Mouse (Mus musculus): ENCODE data around the gene Camta1. TPM values are rescaled to one million over a fixed set of nuclear protein-coding genes. Genes with fewer than 3 reads are reported as not detected.

Camta1 gene
- total RNA-seq, 4 experiments from 2014 or later: 236 to 299 (median 267) TPM

DNA sequence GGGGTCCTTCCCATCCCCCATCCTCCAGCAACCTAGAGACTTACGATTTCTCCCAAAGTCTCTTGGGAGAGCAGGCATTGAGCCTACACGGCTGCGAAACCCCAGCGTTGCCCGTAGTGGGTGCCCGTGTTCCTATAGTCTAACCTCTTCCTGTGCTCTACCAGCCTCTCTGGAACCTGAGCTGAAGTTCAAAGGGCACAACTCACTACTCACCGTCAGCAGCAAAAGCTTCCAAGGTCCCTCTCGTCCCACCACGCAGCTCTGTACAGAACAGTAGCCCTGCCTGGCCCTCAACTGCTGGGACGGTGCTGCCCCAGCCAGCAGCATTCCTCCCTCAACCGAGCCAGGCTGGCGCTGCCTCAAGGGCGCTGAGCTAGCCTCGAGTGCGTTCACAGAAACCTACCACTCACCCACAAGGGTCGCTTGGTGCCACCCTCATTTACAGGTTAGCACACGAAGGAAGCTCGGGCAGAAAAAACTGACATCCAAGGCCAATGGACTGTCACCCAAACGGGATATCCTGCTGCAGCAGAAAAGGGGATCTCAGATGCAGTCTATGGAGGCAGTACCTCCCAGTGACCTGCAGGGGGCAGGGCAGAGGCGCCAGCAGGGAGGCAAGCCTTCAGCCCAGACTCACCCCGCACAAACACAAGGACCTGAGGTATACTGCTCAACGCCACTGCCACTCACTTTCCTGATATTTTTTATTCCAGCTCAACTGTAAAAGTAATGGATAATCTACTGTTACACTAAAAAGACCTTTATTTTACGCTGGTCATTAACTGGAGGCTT lies 526.5 kb downstream of the Camta1 start:
- peak in 1 of 2 experiments; percentile 44 for DNase-seq (ENCODE audit: low spot score in 2 of 2)

DNA sequence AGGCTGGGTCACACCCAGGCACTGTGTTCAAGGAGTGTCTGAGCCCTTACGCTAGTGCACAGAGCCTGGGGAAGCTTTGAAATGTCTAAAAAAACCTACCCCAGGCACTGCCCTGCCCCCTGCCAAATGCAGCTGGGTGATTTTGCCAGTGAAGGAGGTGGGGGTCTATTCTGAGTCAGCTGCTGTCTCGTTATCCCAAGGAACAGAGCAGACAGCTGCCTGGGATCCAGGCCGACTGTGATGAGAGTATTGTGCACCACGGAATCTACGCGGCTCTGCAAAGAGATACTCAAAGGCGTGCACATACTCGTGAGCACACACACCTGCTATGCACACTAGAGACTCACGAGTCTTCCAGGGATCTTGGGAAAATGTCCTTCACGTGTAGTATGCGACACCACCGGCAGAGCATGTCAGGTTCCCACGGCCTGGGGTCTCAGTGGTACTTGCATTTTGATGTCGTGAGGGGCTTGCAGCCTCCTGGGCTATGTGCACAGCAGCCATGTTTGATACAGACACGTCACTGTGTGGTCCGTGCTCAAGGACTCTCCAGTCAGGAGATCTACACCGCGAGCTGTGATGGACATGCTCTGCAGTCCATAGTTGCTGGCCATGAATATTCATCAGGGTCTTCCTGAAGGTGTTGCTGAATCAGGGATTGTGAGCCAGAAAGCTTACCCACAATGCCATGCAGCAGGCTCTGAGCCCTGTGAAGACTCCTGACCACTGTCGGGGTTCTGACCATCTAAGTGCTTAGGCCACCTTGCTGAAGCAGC lies 529.4 kb downstream of the Camta1 start:
- DNase-seq (ENCODE audit: low spot score in 2 of 2): no peak

DNA sequence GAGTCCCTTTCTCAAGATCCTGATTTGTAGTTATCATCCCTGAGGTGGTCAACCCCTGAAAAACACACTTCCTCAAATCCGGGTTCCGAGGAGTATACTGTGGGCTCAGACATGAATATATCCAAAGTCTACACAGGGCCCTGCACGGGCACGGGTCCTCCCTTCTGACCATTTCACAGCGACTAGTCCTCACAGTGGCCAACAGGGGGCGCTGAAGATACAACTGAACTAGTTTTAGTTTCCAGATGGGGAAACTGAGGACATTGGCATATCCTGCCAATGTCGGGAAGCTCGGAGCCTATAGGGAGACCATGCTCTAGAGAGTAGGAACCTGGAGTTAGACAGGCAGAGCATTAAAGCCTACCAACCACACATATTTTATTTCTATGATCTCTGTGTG lies 530.7 kb downstream of the Camta1 start:
- DNase-seq (ENCODE audit: low spot score in 2 of 2): no peak

DNA sequence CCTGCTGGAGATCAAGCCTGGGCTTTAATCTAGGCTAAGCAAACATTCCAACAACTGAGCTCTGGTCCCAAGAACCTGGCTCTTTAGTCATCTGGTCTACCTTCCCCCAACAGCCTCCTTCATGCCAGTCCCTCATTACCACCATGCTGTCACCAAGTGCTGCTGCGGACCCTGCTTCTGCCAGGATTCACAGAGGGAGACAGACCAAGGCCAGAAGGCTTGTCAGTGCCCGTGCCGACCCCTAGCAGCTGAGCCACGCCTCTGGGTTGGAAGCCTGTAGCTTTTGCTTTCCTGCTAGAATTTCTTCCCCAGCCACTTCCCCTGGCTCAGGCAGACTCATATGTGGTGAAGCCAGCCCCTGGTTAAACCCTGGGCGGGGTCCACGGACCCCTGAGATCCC lies 533.6 kb downstream of the Camta1 start:
- DNase-seq (ENCODE audit: low spot score in 2 of 2): no peak

DNA sequence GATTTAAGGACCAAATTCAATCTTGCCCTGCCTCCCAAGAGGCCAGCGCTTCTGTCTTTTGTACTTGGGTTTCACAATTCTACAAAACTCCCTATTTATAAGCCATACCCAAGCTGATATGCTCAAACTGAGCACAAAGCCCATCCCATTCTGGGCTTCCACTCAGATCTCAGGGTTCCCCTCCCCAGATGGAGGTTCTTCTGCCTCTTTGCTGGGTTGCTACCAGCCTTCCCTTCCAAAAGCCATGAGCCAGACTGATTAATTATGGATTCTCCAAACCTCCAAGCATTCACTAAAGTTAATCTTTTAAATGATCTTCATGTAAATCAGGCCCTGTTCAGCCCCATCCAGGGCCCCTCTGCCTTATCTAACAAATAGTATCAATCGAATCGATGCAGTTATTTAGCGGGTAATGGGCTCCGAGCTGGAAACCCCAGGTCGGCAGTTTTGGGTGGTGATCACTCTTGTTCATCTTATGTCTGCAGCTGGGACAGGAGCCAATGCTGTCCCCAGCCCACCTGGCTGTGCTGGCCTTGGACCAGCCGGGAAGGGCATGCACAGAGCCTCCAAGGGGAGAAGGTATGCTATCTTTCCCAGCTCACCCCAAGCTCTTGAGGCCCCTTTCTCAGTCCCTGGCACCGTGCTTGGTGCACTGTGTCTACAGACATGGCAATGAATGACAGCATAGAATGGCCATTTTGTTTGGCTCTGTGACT lies 534.5 kb downstream of the Camta1 start:
- DNase-seq (ENCODE audit: low spot score in 2 of 2): no peak

DNA sequence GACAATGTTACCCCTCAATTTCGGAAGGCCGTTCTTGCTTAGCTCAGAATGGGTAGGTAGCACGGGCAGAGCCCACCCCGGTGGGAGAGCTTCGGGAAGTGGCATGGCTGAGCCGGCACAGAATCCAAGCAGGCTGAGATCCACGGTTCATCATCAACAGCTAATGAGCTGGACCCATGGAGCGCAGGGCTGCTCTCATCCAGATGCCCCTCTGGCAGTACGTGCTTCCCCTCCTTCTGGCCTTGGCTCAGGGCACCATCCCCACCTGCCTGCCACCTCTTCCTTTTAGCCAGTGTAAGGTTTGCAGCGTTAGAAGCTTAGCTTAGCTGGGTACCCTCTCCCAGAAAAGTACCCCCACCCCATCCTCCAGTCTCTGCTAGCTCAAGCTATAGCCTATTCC lies 545.2 kb downstream of the Camta1 start:
- DNase-seq (ENCODE audit: low spot score in 2 of 2): no peak

DNA sequence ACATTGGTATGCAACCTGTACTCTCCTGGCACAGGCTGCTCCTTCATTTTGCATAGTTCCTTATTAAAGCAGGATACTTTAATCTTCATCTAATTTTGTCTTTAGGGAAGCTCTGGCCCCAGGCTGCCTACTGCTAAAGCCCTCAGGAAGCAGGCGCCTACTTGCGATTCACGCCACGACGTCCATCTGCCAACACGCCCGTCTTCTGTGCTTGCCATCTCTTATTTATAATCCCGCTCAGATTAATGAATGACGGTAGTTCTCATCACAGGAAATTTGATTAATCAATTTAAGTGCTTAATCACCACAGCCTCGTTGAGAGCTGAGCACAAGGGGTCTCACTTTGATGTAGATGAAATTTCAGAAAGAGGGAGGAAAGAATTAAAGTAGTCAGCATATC lies 546.0 kb downstream of the Camta1 start:
- DNase-seq (ENCODE audit: low spot score in 2 of 2): no peak

DNA sequence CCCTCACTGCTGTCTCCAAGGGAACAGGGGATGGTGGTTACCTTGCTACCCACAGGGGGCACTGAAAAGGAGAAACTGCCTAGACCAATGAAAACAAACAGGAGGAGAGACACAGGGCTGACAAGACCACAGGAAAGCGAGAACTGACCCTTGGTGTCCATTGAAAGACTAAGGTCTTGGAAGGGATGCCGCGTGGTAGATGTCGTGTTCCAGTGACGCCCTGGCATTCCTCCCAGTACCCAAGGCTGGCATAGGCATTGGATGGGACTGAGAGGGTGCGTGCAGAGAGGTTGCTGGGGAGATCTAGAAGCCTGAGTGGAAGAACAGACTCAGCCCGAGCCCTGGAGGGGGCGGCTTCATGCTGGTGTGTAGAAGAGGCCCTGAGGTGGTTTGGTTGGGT lies 550.9 kb downstream of the Camta1 start:
- DNase-seq (ENCODE audit: low spot score in 2 of 2): no peak

DNA sequence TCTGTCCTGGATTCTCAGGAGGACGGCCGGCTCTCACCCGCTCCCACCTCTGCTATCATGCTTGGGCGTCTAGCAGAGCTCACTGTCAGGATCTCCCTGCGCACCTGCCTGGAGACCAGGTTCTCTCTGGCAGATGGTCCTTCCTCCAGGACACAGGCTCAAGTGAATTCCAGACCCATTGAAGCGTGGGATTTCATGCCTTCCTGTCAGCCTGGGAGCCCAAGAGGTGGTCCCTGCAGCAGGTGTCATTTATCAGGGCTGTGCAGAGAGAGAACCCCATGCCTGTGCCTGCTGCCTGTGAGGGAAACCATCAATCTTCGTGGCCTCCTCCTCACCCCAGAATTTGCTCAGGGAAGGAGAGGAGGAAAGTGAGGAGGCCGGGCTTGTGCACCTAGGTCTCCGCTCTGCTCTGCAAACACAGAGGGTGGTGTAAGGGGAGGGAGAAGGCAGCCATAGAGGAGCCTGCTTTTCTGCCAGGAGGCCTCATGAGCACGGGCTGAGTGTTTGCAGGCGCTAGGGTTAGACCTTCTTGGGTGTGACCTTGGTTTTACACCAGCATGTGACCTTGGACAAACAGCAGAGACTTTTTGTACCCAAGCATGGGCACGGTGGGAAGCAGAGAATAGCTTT lies 551.5 kb downstream of the Camta1 start:
- no peak for DNase-seq (ENCODE audit: low spot score in 2 of 2)

DNA sequence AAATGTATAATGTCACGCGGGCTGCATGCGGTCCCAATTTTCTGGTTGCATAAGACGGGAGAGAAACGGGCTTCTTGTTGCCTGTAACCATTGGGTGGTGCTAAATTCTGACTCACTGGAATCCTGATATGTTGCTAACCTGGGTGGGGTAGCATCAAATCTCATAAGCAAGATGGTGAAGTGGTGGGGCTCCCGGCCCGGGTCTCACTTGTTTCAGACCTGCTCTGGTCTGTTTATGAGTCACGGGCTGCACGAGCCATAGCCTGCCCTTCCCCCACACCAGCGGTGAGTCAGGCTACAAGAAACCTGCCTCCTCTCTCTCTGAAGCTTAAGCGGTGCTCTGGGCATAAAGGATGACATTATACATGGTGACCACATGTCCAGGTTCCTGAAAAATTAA lies 554.8 kb downstream of the Camta1 start:
- DNase-seq (ENCODE audit: low spot score in 2 of 2): peak in 1 of 2 experiments; percentile 8

DNA sequence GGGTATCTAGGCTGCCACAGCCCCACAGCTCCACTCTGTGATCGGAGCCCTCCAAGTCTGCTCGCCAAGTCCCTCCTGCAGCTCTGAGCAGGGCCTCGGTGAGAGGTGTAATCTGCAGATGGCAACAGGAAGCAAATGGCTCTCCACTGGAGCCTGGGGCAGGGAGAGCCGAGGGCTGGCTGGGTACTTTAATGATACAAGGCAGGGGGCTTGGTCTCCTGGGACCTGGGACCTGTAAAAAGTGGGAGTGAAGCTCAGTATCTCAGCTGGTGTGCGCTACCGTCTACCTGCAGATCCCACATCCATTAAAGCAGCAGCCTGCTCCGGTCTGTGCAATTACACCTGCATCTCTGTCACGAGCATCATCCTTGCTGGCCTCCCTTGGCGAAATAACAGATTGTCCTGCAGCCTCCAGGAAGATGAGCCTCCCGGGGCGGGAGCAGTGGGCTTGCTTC lies 555.3 kb downstream of the Camta1 start:
- DNase-seq (ENCODE audit: low spot score in 2 of 2): no peak

DNA sequence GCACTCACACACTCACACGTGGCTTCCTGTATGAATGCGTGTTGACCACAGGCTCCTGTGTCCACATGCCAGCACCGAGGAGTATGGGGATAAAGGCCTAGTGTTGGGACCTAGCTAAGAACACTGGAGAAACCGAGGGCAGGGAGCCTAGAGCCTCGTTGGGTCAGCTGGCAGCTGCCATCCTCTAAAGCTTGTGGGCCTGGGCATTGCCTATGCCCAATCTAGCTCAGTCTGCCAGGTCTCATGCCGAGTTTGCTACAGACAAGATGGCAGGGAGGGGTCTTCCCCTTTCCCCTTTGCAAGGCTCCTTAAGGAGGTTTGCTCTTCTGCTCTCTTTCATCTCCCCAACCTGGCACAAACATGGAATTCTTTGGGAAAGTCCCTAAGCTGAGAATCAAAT lies 555.9 kb downstream of the Camta1 start:
- DNase-seq (ENCODE audit: low spot score in 2 of 2): no peak

DNA sequence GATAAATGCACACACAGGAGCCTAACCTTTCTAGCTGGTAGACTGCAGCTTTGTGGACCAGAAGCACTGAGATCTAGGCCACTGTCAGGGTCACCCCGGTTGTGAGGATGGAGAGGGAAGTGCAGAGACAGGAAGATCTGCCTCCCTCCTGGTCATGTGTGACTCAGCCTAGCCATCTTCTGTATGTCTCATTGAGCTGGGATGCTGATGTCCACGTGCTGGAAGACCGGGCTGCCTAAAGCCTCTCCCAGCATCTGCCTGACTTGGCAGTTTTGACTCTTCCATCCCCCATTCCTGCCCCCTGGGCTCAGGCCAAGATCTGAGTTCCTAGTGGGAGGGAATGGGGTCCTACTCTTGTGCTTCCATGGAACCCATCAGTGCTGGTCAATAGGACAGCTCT lies 557.7 kb downstream of the Camta1 start:
- DNase-seq (ENCODE audit: low spot score in 2 of 2): no peak

DNA sequence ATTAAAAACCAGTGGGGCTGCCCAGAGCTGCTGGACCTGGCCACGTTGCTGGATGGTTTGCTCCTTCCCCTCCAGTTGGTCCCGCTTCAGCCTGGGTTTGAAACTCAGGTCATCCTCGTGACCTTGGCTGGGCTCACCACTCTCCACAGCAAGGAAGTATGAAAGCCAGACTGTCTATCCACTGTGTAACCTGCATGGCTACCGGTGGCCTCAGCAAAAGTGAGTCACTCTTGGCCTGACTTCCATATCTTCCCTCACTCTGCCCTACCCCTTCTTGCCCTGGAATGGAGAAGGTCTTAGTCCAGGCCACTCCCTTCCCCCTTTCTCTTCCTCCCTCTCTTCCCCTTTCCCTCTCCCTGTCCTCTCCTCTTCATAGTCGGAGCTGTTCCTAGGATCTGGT lies 558.2 kb downstream of the Camta1 start:
- no peak for DNase-seq (ENCODE audit: low spot score in 2 of 2)

DNA sequence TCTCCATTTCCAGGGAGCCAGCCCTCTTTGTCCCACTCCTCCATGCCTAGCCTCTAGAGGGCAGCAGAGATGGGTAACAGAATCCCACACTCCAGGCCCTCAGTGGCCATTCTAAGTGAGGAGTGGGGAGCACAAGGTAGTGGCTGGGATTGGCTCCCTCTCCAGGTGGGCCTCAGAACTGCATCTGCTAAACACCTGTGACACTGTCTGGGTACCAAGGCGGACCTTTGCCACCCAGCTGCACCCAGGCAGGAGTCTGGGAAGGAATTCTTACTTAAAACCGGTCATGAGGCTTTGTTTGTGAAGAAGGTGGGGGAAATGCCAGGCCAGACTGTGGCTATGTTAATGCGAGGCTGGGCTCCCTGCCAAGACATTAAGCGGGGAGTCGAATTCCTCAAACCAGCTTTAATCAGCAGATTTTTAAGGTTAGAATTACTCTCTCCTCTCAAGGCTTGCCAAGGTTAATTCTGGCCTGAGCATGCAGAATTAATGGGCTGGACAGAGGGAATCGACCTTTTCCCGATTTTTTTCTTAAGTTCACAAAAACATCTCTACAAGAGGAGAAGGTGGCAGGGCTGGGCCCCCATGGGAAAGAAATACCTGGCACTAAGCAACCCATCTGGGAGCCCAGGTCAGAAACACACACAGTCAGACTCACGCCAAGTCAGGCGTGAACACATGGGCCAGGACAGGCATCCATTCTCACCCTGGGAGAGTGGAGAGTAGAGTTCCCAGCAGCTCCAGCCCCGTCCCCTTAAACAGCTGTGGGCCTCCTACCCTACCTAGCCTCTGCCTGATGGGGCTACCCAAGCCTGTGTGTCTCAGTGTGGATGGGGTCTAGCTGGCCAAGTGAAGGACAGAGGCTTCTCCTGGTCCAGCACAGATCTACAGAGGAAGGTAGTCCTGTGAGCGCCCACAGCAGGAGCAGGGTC lies 559.2 kb downstream of the Camta1 start:
- DNase-seq (ENCODE audit: low spot score in 2 of 2): peak in 1 of 2 experiments; percentile 14

DNA sequence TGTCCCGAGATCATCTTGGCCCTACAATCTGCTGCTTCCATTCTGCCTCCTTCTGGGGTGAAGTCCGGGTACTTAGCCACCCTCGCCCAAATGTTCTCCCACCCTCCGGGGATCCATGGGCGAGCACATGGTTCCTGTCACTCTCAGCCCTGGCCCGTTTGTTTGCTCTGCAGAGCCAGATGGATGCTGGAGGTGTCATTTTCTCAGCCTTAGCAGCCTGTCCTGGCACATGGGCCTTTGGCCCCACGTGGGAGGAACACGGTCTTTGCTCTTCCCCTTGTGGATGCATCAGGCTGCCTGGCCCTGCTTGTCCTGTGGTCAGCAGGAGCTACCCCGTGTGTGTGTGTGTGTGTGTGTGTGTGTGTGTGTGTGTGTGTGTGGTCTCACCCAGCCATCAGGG lies 560.3 kb downstream of the Camta1 start:
- no peak for DNase-seq (ENCODE audit: low spot score in 2 of 2)

DNA sequence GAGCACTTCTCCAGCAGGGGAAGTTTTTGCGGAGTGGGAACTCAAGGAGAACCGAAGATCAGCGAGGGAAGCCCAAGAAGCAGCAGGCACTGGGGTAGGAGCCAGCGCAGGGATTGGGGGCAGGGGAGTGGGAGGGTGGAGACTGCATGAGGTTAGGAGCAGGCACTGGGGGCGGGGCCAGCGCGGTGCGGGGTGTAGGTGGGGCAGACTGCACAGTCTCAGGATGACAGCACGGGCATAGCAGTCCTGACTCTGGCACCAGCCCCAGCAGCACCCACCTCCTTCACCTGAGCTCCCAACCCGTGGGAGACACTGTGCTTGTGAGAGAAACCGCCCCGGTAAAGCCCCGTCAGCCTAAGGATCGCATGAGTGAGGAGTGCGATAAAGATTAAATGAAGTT lies 561.0 kb downstream of the Camta1 start:
- no peak for DNase-seq (ENCODE audit: low spot score in 2 of 2)

DNA sequence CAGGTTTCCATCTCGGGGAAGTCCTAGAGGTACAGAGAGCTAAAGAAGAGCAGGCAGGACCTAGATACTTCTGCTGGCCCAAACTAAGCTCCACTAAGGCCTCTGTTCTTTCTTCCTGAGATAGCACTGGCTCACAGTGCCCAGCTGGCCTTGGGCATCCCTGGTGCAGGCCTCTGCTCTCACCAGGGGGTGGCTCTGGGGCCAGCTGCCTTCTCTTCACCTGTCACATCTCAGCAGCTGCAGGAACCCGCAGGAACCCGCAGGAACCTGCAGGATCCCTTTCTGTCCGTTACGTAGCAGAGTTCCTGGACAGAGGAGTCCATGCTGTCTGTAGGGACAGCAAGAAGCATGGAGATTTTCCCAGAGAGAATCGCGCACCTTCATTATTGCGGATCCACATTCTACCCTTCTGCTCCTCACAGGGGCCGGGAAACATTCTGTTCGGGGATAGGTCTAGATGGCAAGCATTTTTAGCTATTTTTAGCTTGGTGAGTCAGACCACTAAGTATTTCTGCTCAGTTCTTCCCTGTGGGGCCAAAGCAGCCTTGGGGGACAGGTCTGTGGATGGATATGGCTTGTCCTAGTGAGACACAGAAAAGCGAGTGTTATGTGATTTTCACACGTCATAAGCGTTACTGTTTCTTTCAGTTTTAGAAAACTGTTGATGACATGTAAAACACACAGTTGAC lies 566.0 kb downstream of the Camta1 start:
- DNase-seq (ENCODE audit: low spot score in 2 of 2): no peak

DNA sequence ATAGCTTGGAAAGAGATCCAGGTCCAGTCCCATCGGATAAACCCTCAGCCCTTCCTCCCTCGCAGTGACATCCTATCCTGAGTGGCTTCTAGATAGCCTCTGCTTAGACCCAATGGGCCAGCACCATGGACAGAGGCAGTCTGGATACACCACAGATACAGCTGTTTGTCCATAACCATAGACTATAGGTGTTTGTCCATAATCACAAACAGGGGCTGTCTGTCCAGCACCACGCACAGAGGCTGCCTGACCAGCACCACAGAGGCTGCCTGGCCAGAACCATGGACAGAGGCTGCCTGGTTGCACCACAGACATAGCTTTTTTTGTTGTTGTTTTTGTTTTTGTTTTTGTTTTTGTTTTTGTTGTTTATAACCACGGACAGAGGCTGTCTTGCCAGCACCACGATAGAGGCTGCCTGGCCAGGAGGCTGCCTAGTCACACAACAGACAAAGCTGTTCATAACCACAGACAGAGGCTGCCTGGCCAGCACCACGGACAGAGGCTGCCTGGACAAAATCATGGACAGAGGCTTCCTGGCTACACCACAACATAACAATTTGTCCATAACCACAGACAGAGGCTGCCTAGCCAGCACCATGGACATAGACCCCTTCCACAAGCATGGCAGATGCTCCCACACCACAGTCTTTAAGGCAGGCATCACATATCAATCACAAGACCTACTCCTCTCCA lies 572.6 kb downstream of the Camta1 start:
- no peak for DNase-seq (ENCODE audit: low spot score in 2 of 2)
